Mouse (Mus musculus) MEL (cell line): ENCODE measurements around the gene Pemt.

Experiments
- CHD2 ChIP-seq: IDR thresholded peaks from 2 replicates; pipeline ENCODE4 v1.6.1; 2011; ENCODE audit warnings: low read length, improper control_type of control experiment
- CTCF ChIP-seq, 3 experiments: IDR thresholded peaks in 2 of 3; conservative IDR thresholded peaks in 1 of 3; 2 replicates each; pipeline ENCODE4 v1.5.1; 2011 to 2012; ENCODE audit warnings: low read length in 3 of 3, low read depth in 2 of 3, mild to moderate bottlenecking in 2 of 3, improper control_type of control experiment in 1 of 3, inconsistent platforms in 1 of 3, mixed read lengths in 1 of 3, moderate library complexity in 1 of 3; ENCODE audit not compliant: control insufficient read depth in 1 of 3, insufficient read depth in 1 of 3, poor library complexity in 1 of 3, severe bottlenecking in 1 of 3
- EP300 ChIP-seq, 2 experiments: IDR thresholded peaks; 2 replicates each; pipeline ENCODE4 v1.6.1; 2011; ENCODE audit warnings: improper control_type of control experiment in 2 of 2, low read length in 2 of 2, low read depth in 1 of 2, mild to moderate bottlenecking in 1 of 2
- MAX ChIP-seq: IDR thresholded peaks from 2 replicates; pipeline ENCODE4 v1.6.1; 2011; ENCODE audit warnings: low read length, improper control_type of control experiment
- NRF1 ChIP-seq: IDR thresholded peaks from 2 replicates; pipeline ENCODE4 v1.6.1; 2014; ENCODE audit warnings: low read depth, mild to moderate bottlenecking, inconsistent platforms, low read length, improper control_type of control experiment, moderate library complexity; ENCODE audit not compliant: poor library complexity, insufficient read depth, severe bottlenecking
- POLR2A ChIP-seq, 2 experiments: IDR thresholded peaks; 2 replicates each; pipeline ENCODE4 v1.6.1; 2011 to 2012; ENCODE audit warnings: low read length in 2 of 2, mild to moderate bottlenecking in 2 of 2, control low read depth in 1 of 2, improper control_type of control experiment in 1 of 2, low read depth in 1 of 2, moderate library complexity in 1 of 2; ENCODE audit not compliant: control insufficient read depth in 1 of 2, insufficient read depth in 1 of 2, poor library complexity in 1 of 2
- TCF12 ChIP-seq: IDR thresholded peaks from 2 replicates; pipeline ENCODE4 v1.6.1; 2014; ENCODE audit warnings: low read depth, mild to moderate bottlenecking, inconsistent platforms, low read length, improper control_type of control experiment, moderate library complexity

DNA sequence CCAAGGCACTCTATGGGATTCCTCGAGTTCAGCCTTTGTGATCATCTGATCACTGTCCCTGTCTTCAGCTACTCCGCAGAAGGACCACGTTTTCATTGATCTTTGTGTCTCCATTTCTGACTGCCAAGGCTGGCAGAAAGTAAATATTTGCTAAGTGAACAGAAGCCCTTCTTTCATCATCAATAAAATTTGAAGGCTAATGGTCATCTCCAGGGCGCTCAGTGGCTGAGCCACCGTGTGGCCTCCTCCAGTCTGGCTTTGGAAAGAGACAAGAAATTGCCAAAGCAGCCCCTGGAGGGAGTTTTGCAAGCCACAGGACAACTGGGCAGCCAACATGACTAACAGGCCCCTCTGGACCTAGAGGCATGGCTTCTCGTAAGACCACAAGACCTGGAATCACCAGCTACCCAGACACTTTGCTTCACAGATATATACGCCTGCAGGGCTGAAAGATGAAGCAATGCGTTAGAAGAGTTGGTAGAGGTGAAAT is 11.3 kb downstream of the Pemt start:
- no peak for TF ChIP-seq POLR2A (IDR thresholded peaks at IDR 0.05; ENCODE audit: control insufficient read depth in 1 of 2, insufficient read depth in 1 of 2, low read depth in 1 of 2, low read length in 2 of 2, poor library complexity in 1 of 2)
- TF ChIP-seq EP300 (IDR thresholded peaks at IDR 0.05; ENCODE audit: low read depth in 1 of 2, low read length in 2 of 2) = no peak
- TF ChIP-seq CTCF (IDR thresholded peaks at IDR 0.05 in 2 of 3, conservative IDR thresholded peaks at IDR 0.05 in 1 of 3; ENCODE audit: control insufficient read depth in 1 of 3, insufficient read depth in 1 of 3, low read depth in 2 of 3, low read length in 3 of 3, poor library complexity in 1 of 3, severe bottlenecking in 1 of 3) = no peak
- TF ChIP-seq NRF1 = no peak
- no peak for TF ChIP-seq CHD2
- no peak for TF ChIP-seq MAX
- TF ChIP-seq TCF12 = no peak
